Mouse (Mus musculus) urinary bladder, adult 18-20 months (tissue): ENCODE measurements around the gene Fbxo42.
A peak's percentile ranks its signal among the peaks of the same experiment; 100 is the strongest.

Experiments used
- DNase-seq, 2 experiments: peaks; one replicate each; pipeline ENCODE4 v3.0.0; 2022; ENCODE audit warnings: low spot score in 2 of 2, mixed read lengths in 2 of 2

Gene Fbxo42

GRCm38 (mm10) chr4:141147112-141148008 is at the start of gene Fbxo42:
Fbxo42 (plus strand) TSS chr4:141147913.
- DNase-seq = peak; percentile 90 to 93

- DNase-seq = no peak
Measured at GRCm38 (mm10) chr4:141098935-141099334, 48.8 kb upstream of the Fbxo42 start.

DNA sequence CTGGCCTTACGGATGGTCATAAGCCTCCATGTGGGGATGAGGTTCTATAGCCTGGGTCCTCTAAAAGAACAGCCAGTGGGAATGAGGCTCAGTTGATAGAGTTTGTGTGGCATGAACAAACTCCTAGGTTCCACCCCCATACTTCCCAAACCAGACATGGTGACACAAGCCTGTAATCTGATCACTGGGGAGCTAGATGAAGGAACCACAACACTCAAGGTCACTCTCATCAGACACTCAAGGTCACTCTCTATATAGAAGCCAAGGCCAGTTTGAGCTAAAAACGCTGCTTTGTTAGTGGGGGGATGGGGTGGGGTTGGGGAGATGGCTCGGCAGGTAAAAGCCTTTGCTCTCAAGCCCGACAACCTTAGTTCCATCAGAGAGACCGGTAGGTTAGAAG is 47.8 kb upstream of the Fbxo42 start:
- no peak for DNase-seq

DNA sequence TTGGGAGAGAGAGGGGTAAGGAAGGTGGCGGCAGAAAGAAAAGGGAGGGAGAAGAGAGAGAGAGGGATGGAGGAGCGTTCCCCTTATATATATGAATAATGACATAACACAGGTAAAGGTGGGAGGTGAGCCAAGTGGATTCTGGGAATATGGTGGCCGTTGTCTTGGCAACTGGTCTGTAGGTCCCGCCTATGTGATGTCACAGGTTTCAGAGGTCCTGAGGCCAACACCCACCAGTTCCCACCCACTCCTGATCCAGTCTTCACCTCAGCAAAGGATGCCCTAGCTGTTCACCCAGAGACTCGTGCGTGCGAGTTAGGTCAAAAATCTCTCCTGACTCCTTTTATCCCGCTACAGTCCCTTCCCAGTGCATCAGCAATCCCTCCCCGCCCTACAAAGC is 46.4 kb upstream of the Fbxo42 start:
- DNase-seq = no peak

GRCm38 (mm10) chr4:141101855-141102254 is 45.9 kb upstream of the Fbxo42 start:
- DNase-seq = no peak

DNA sequence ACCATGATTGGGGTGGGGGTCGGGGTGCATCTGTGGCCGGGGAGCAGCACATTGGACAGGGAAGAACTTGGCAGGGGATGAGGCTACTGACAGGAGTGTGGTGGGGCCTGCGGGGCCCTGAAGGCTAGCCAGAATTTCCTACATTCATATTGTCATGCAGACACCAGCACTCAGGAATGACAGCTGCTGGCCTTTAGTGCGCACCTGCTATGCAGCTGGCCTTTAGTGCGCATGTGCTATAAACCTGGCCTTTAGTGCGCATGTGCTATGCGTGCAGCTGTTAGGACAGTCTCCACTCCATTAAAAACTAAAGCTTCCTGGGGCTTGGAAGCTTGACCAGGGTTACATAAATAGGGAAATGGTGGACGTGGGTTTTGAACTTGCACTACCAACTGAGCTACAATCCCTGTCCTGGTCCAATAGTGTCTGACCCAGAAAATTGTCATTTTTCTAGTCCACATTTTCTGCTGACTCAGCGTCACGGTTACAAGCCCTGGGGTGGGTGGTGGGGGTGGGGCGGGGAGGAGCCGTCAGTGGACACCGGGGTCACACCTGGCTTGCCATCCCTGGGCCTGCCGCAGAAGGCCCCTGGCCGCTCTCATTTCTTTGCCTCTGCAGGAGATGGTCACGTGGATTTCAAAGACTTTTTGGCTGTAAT is 41.1 kb upstream of the Fbxo42 start:
- no peak for DNase-seq

DNA sequence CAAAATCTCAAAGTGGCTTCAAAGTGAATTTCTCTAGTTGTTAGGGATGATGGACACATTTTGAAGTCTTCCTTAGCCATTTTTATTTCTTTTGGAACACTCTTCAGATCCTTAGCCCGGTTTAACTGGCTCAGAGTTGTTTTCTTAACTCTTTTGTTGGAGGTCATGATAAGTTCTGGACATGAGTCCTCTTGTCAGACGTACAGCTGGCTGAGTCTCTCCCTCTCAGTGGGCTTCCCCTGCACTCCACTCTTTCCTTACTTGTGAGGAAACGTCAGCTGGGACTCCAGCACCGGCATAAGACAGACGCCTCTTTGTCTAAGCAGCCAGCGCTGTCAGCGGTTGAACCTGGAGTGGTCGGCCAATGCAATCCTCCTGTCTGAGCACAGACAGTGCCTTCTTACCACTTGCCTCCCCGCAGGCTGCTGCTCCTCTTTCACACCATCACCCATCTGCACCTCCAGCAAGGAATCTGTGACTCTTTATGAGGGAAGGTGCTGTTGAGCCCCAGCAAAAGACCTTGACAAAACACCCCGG is 39.4 kb upstream of the Fbxo42 start:
- DNase-seq = no peak

GRCm38 (mm10) chr4:141113831-141114230 is 33.9 kb upstream of the Fbxo42 start:
- no peak for DNase-seq

DNA sequence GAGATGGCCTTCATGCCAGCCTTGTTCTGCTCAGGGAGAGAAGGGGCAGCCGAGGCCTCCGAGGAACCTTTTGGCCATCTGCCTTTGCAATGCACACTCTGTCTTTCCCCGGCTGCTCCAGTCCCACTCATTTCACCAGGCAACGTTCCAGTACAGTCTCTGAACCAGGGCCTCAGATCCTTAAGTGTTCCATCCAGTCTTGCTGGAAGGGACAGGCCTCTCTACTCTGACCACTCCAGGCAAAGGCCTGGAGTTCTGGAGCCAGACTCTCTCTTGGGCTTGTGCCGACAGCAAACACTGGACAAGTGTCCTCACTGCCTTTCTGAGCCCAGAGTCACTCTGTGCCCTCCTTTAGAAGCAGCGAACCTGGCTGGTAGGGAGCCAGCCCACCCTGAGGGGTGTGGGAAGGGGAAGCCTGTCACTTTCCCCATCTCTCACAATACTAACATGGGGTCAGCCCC is 33.2 kb upstream of the Fbxo42 start:
- no peak for DNase-seq

DNA sequence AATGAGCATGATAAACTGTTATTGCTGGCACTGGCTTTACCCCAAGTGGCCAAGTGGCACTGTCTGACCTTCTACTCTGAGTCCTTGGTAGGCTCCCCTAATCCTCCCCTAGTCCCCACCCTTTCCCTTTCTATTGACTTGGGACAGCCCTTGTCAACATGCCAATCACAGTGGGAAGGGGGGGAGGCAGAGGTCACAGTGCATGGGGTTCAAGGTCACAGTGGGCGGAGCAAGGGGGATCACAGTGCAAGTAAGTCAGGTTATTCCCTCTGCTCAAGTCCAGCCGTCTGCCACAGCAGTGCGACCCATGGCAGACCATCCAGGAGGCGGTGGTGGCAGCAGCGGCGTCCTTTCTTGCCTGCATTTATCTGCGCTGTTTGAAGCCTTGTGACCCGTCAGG is 32.3 kb upstream of the Fbxo42 start:
- DNase-seq = no peak

DNA sequence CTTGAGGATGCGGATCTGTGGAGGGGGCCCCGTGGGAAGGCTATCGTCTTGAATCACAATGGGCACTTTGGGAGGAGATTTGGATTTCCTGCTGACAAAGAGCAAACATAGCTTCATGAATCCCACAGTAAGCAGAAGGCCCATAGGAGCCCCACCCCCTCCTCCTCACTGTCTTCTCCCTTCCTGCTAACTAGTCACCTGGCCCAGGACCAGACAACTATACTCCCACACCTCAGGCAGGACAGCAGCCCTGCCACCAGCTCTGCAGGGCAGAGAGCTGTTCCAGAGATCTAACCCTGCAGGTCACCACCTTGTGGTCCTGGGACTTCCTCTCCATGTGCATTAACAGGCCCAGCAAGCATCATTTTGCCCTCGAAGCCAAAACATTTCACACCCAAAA is 29.0 kb upstream of the Fbxo42 start:
- DNase-seq = no peak

GRCm38 (mm10) chr4:141120700-141121099 is 27.0 kb upstream of the Fbxo42 start:
- DNase-seq = no peak

- no peak for DNase-seq
Measured at GRCm38 (mm10) chr4:141122663-141123062, 25.1 kb upstream of the Fbxo42 start.

DNA sequence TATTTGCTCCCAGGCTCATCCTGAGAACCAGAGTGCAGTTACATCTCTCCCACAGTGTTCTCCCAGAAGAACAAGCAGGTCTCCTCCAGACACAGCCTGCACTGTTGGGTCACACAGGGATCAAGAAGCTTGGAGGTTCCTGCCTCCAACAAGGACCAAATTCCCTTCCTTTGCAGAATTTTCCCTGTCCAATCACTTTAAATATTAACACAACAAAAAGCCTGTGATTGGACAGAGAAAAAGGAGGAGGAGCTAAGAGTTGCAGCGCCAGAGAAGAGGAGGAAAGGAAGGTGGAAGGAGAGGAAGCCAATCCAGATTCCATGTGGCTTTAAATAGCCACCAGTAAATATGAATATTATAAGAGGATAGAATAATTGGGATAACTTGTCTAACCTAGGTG is 24.6 kb upstream of the Fbxo42 start:
- no peak for DNase-seq

DNA sequence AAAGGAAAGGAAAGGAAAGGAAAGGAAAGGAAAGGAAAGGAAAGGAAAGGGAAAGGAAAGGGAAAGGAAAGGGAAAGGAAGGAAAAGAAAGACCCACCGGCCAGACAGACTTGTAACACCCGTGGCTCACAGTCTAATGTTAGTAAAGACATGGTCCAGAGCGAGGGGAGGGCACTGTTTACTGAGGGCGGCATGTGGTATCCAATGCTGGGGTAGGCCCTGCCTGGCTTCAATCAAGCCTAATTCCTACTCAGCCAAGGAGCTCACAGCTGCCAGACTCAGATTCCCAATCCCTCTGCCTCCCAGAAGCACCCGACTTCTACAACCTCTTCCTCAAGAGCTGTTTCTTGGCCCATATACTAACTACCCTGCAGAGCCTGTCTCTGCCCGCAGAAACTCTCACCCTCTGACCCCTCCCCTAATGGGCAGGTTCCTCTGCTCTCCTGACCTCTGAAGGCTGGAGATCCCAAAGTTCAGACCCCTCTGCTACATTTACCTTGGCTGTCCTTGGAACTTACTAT is 18.5 kb upstream of the Fbxo42 start:
- DNase-seq = no peak

- peak; percentile 51 to 67 for DNase-seq
Measured at GRCm38 (mm10) chr4:141130704-141131342, 16.9 kb upstream of the Fbxo42 start.

DNA sequence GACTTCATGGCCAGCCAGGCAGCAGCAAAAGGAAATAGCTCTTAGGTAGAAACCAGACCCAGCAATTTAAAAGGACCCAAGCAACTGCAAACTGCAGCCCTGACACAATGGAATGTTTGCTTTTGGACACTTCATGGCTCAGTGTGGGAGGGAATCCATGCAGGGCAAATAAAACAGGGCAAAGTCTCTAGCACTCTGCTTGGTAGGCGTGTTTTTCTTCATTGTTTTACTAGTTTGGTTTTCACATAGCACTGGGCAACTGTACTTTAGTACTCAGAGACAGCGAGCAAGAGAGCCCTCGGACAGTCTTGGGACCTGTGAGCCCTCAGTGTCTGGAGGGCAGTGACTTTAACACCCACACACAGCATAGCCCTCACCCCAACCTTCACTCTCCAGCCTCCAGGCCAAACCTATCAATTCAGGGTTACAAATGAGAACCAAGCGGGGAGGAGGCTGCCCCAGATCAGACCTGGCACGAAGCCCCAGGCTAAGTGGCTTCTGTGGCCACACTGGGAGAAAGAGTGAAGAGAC is 16.1 kb upstream of the Fbxo42 start:
- DNase-seq = no peak

DNA sequence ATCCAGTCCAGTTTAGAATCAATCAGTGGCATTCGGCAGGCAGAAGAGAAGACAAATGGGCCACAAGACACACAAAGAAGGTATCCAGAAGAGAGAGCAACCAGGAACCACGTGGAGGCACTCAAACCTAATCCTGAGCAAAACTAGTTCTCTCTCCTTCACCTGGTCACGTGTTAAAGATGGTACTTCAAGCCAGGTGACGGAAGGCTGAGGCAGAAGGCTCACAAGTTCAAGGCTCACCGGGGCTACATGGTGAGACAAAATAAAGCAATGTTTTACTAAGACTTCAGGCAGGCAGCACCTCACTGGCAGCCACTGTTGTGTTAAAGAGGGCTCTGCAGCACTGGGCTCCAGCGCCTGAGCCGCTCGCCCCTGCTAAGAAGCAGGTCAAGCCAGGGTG is 15.5 kb upstream of the Fbxo42 start:
- no peak for DNase-seq

GRCm38 (mm10) chr4:141133227-141133626 is 14.5 kb upstream of the Fbxo42 start:
- DNase-seq = no peak

DNA sequence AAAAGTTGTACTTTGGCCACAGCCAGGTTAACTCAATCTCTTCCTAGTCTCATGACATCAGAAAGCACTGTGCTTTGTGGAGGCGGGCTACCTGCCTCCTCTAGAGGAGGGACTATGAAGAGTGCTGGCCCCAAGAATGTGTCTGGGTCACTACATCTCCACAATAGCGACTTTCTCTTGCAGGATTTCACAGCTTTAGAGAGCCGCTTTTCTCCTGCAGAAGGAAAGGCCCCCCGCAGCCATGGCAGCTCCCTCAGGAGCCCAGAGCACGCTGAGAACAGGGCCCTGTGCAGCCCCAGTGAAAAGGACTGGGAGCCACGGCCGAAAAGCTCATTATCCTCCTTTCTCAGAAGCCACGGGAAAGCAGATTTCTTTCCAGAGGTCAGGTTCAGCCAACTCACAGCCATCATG is 13.7 kb upstream of the Fbxo42 start:
- no peak for DNase-seq

DNA sequence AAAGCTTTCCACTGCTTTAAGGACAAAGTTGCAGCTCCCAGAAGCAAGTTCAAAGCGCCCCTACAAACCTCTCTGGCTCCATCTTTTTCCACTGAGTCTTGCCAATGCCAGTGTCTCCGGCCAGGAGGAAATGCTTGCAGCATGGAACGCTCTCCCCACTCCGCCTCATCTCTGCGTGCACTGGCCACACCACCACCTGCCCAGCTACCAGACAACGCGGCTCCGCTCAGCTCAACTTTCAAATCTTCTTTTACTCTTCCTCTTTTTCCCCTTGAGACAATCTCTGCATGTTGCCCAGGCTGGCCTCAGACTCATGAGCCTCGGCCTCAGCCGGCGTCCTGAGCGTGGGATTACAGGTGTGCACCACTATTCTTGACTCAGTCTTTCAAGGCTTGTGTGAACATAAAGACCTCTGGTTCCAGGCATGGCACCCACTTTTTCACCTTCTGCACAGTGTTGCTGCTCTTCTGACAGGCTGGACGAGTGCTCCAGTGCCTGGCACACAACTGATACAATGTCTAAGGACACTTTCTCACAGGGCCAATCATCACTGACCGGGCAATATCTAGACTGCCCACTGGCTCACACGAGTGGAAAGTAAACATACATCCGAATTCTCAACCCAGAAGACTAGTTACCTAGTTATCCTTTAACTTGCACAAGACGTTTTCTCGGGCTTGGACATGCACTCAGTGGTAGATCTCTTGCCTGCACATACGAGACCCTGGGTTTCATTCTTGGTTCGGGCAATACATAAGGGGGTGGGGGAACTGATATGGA is 12.8 kb upstream of the Fbxo42 start:
- no peak for DNase-seq
